Mouse (Mus musculus): ENCODE measurements around the gene Gpkow.
A peak's percentile ranks its signal among the peaks of the same experiment; 100 is the strongest.

GRCm38 (mm10) chrX:7743470-7743869 is 46.5 kb downstream of the Gpkow start:
- TF ChIP-seq CTCF (IDR thresholded peaks at IDR 0.05; ENCODE audit: low read depth) = peak; percentile 55
- TF ChIP-seq EP300 (IDR thresholded peaks at IDR 0.05; ENCODE audit: low read depth) = no peak
